Mouse (Mus musculus): ENCODE measurements around the gene D17Wsu92e. TPM values are rescaled to one million over a fixed set of nuclear protein-coding genes. Genes with fewer than 3 reads are reported as not detected.
"Not testable (repeated sequence)": the region's sequence is repeated elsewhere in the genome, so short reads cannot be mapped to it uniquely, and the experiment has no call there.

D17Wsu92e gene
- polyA plus RNA-seq, 1 experiment from 2014 or later, result 11.7 TPM

DNA sequence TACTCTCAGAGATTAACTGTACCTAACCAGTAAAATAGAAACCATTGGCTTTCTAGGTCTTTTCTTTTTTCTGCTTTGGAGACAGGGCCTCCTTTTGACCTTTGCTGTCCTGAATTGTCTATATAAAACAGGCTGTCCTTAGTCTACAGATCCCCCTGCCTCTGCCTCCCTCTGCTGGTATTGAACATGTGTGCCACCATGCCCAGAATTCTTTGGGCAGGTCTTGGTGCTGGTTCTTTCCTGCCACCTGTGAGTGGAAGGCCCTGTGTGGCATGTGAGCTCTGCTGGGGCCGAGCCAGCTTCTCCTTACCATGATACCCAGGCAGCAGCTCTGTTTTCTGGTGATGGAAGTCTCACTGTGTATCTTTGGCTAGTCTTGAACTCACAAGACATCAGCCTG, 27.9 kb upstream of the D17Wsu92e start:
- H3K27me3 ChIP-seq (ENCODE audit: control insufficient read depth, insufficient read depth, low read length), result no peaks in the 10 kb centered on the region
- no peak overlapping the region for H3K9ac ChIP-seq (replicated peaks; ENCODE audit: low read length)
- ATAC-seq (ENCODE audit: low FRiP score, low TSS enrichment) (no peak), DNase-seq (no peak)
- H3K27ac ChIP-seq (replicated peaks; ENCODE audit: low read depth, low read length), result no peak overlapping the region
- 91% methylated on average over 1 of the region's 1 CpGs for WGBS
- H3K4me1 ChIP-seq (ENCODE audit: control insufficient read depth, insufficient read depth, low read length), result no peaks in the 10 kb centered on the region
- no peak overlapping the region for H3K4me3 ChIP-seq (replicated peaks; ENCODE audit: low read depth, low read length)
- no peak overlapping the region for H3K4me2 ChIP-seq (ENCODE audit: low read length)
- no peaks in the 10 kb centered on the region for H3K9me3 ChIP-seq (ENCODE audit: control insufficient read depth, low read length)
- H3K36me3 ChIP-seq (ENCODE audit: control insufficient read depth, insufficient read depth, low read length), result peaks cover 93% of the 10 kb centered on the region

DNA sequence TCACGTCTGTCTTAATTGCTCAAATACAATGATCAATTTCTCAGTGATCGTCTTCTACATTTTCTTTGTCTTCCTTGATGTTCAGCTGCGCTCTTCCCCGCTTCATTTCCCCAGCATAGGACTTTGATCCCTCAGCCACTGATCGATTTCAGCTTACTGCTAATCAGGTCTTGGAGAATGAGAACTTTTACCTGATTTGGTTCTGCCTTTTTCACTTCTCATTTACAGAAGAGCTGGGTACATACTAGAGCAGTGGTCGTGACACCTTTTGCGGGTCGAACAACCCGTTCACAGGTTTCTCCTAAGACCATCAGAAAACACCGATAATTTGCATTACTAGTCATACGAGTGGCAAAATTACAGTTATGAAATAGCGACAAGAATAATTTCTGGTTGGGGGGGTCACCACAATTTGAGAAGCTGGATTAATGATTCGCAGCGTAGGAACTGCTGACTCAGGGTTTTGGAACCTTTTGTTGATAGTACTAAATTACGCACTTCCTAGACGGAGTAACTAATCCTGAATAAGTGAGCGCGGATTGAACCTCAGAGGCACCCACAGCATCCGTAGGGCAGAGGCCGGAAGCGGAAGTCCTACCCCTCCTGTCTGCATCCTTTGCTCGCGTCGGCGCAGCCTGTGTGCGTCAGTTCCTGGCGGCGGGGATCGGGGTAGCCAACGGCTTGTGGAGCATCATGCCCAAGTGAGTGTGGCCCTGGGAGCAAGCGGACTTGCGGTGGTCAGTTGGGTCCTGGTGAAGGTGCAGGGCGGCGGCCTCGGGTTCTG, 19.2 kb upstream of the D17Wsu92e start:
- H3K4me1 ChIP-seq (ENCODE audit: control insufficient read depth, insufficient read depth, low read length), result peaks cover 5% of the 10 kb centered on the region; the same call in 1 of the 2 replicates
- WGBS, result 2% methylated on average over 35 of the region's 35 CpGs
- H3K9me3 ChIP-seq (ENCODE audit: control insufficient read depth, low read length), result no peaks in the 10 kb centered on the region
- H3K27ac ChIP-seq (replicated peaks; ENCODE audit: low read depth, low read length), result peak overlapping the region; percentile 71
- DNase-seq (peak; percentile 98), ATAC-seq (ENCODE audit: low FRiP score, low TSS enrichment) (peak; percentile 97)
- H3K4me3 ChIP-seq (replicated peaks; ENCODE audit: low read depth, low read length), result peak overlapping the region; percentile 73
- H3K4me2 ChIP-seq (ENCODE audit: low read length), result peak overlapping the region; percentile 76
- peaks cover 27% of the 10 kb centered on the region for H3K36me3 ChIP-seq (ENCODE audit: control insufficient read depth, insufficient read depth, low read length)
- H3K9ac ChIP-seq (replicated peaks; ENCODE audit: low read length), result peak overlapping the region; percentile 72
- H3K27me3 ChIP-seq (ENCODE audit: control insufficient read depth, insufficient read depth, low read length), result no peaks in the 10 kb centered on the region

DNA sequence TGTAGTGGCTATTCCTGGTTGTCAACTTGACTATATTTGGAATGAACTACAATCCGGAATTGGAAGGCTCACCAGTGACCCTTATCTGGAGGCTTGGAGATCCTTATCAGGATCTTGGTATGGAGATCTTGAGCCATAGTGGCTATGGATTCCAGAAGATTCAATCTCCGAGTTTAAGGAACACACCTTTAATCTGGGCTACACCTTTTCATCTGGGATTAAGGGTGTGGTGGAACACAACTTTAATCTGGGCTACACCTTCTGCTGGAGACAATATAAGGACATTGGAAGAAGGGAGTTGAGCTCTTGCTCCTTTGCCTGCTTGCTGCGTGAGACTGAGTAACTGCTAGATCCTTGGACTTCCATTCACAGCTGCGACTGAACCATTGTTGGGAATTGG, 17.4 kb upstream of the D17Wsu92e start, which contains the start of gene Snrpc:
Gene Snrpc, plus strand, starts transcription at position 301 of the 400 bp plus-strand sequence.
- H3K4me1 ChIP-seq (ENCODE audit: control insufficient read depth, insufficient read depth, low read length); H3K27me3 ChIP-seq (ENCODE audit: control insufficient read depth, insufficient read depth, low read length); H3K36me3 ChIP-seq (ENCODE audit: control insufficient read depth, insufficient read depth, low read length); DNase-seq; ATAC-seq (ENCODE audit: low FRiP score, low TSS enrichment); H3K4me2 ChIP-seq (ENCODE audit: low read length); H3K4me3 ChIP-seq (replicated peaks; ENCODE audit: low read depth, low read length); H3K9ac ChIP-seq (replicated peaks; ENCODE audit: low read length); H3K27ac ChIP-seq (replicated peaks; ENCODE audit: low read depth, low read length); H3K9me3 ChIP-seq (ENCODE audit: control insufficient read depth, low read length): not testable (repeated sequence)
- 77% methylated on average over 3 of the region's 4 CpGs for WGBS

DNA sequence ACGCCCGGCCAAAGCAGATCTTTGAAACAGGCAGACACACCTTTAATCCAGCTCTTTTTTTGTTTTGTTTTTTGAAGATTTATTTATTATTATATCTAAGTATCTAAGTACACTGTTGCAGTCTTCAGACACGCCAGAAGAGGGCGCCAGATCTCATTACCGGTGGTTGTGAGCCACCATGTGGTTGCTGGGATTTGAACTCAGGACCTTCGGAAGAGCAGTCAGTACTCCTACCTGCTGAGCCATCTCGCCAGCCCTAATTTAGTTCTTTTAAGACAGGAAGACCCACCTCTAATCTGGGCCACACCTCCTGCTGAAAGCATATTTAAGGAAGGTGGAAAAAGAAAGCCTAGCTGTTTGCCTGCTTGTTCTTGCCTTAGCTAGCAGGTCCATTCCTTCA, 10.0 kb upstream of the D17Wsu92e start:
- no peaks in the 10 kb centered on the region for H3K27me3 ChIP-seq (ENCODE audit: control insufficient read depth, insufficient read depth, low read length)
- ATAC-seq (ENCODE audit: low FRiP score, low TSS enrichment), result no peak
- H3K27ac ChIP-seq (replicated peaks; ENCODE audit: low read depth, low read length), result no peak overlapping the region
- no peak overlapping the region for H3K4me3 ChIP-seq (replicated peaks; ENCODE audit: low read depth, low read length)
- no peak overlapping the region for H3K9ac ChIP-seq (replicated peaks; ENCODE audit: low read length)
- no peaks in the 10 kb centered on the region for H3K36me3 ChIP-seq (ENCODE audit: control insufficient read depth, insufficient read depth, low read length)
- H3K9me3 ChIP-seq (ENCODE audit: control insufficient read depth, low read length), result no peaks in the 10 kb centered on the region
- WGBS, result 53% methylated on average over 7 of the region's 7 CpGs
- DNase-seq, result no peak
- no peaks in the 10 kb centered on the region for H3K4me1 ChIP-seq (ENCODE audit: control insufficient read depth, insufficient read depth, low read length)
- no peak overlapping the region for H3K4me2 ChIP-seq (ENCODE audit: low read length)

DNA sequence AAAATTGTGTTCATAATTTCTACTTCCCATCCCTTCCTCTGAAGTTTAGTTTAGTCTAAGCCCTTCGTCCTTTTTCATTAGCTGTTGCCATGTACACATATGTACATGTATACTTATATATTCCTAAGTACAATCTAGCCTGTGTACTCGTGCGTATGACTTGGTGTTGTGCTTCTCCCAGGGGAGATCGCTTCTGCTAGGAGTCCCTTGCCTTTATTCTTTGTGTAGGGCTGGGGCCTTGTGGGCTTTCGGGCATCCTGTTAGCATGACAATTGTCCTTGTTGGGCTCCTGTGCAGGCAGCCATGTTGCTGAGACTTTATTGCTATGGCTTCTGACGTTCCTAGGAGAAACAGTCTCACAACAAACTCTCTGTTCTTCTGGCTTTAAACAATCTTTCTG, 7.1 kb upstream of the D17Wsu92e start:
- H3K4me3 ChIP-seq (replicated peaks; ENCODE audit: low read depth, low read length), result no peak overlapping the region
- no peak overlapping the region for H3K27ac ChIP-seq (replicated peaks; ENCODE audit: low read depth, low read length)

DNA sequence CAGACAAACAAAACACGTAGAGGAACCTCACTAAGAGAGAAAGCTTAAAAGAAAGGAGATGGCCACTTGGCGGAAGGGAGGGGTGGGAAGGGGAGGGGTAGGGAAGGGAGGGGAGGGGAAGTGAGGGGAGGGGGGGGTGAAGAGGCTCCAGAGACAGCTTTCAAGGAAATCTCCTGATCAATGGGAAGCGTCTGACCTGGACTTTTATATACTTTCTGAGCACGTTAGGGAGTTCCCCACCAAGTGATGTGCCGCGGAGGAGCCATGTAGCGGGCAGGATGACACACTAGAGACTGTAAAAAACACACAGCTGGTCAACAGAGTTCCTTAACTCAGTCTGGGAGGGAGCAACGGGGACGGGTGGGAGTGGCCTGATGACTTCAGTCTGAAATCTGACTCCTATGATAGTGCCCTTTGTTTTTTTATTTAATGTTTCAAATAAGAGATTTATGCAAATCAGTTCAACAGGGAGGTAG, 6.5 kb upstream of the D17Wsu92e start:
- Histone ChIP-seq H3K4me1 (ENCODE audit: control insufficient read depth, insufficient read depth, low read length) (no peaks in the 10 kb centered on the region), H3K27ac (replicated peaks; ENCODE audit: low read depth, low read length) (no peak overlapping the region), H3K9me3 (ENCODE audit: control insufficient read depth, low read length) (no peaks in the 10 kb centered on the region), H3K27me3 (ENCODE audit: control insufficient read depth, insufficient read depth, low read length) (no peaks in the 10 kb centered on the region), H3K9ac (replicated peaks; ENCODE audit: low read length) (no peak overlapping the region), H3K36me3 (ENCODE audit: control insufficient read depth, insufficient read depth, low read length) (no peaks in the 10 kb centered on the region), H3K4me3 (replicated peaks; ENCODE audit: low read depth, low read length) (peak overlapping the region; percentile 7; the same call in 1 of the 2 replicates), H3K4me2 (ENCODE audit: low read length) (peak overlapping the region; percentile 41)
- no peak for ATAC-seq (ENCODE audit: low FRiP score, low TSS enrichment)
- DNase-seq, result peak; percentile 18
- WGBS, result under 1% methylated on average over 9 of the region's 9 CpGs

More for the DNA sequence above, 7.1 kb upstream of the D17Wsu92e start:
- Histone ChIP-seq H3K36me3 (ENCODE audit: control insufficient read depth, insufficient read depth, low read length) (no peaks in the 10 kb centered on the region), H3K4me1 (ENCODE audit: control insufficient read depth, insufficient read depth, low read length) (no peaks in the 10 kb centered on the region), H3K9ac (replicated peaks; ENCODE audit: low read length) (no peak overlapping the region), H3K27me3 (ENCODE audit: control insufficient read depth, insufficient read depth, low read length) (no peaks in the 10 kb centered on the region), H3K9me3 (ENCODE audit: control insufficient read depth, low read length) (no peaks in the 10 kb centered on the region), H3K4me2 (ENCODE audit: low read length) (peak overlapping the region; percentile 6; the same call in 1 of the 2 replicates)
- DNase-seq (peak; percentile 4), ATAC-seq (ENCODE audit: low FRiP score, low TSS enrichment) (no peak)
- WGBS, result 10% methylated on average over 6 of the region's 6 CpGs

DNA sequence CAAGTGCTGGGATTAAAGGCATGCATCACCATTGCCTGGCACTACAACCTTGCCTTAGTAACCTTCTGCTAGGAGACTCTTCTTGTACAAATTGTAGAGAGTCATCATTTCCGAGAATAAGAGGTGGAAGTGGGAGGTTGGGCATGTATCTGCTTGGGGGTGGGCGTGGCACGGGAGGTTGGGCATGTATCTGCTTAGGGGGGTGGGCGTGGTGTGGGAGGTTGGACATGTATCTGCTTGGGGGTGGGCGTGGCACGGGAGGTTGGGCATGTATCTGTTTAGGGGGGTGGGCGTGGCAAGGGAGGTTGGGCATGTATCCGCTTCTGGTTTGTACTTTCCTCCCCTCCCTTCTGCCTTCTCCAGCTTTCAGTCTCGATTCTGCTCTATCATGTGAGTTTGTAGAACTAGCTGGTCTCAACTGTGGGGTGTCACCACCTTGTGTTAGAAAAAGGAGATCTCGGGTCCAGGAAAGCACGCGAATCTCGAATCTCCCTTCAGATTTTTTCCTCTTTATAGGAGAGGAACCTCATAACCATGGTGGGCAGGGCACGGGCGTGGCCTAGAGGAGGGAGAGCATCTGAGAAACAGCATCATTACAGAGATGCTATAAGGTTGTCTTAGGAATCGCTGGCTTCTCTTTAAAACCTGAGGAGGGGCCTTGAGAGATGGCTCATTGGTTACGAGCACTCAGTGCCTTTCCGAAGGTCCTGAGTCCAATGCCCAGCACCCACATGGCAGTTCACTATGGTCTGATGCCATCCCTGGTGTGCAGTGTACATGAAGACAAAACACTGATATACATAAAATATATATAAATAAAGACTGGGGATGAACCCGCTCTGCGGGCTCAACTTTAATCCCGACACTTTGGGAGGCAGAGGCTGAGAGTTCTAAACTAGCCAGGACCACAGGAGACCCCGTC, 5.8 kb upstream of the D17Wsu92e start:
- Histone ChIP-seq H3K36me3 (ENCODE audit: control insufficient read depth, insufficient read depth, low read length) (no peaks in the 10 kb centered on the region), H3K9ac (replicated peaks; ENCODE audit: low read length) (peak overlapping the region; percentile 13; the same call in 1 of the 2 replicates), H3K27me3 (ENCODE audit: control insufficient read depth, insufficient read depth, low read length) (no peaks in the 10 kb centered on the region), H3K9me3 (ENCODE audit: control insufficient read depth, low read length) (no peaks in the 10 kb centered on the region), H3K4me1 (ENCODE audit: control insufficient read depth, insufficient read depth, low read length) (peaks cover 2% of the 10 kb centered on the region; the same call in 1 of the 2 replicates), H3K27ac (replicated peaks; ENCODE audit: low read depth, low read length) (no peak overlapping the region), H3K4me2 (ENCODE audit: low read length) (peak overlapping the region; percentile 41), H3K4me3 (replicated peaks; ENCODE audit: low read depth, low read length) (peak overlapping the region; percentile 7; the same call in 1 of the 2 replicates)
- DNase-seq, result peak; percentile 50
- WGBS, result 4% methylated on average over 22 of the region's 22 CpGs
- no peak for ATAC-seq (ENCODE audit: low FRiP score, low TSS enrichment)

DNA sequence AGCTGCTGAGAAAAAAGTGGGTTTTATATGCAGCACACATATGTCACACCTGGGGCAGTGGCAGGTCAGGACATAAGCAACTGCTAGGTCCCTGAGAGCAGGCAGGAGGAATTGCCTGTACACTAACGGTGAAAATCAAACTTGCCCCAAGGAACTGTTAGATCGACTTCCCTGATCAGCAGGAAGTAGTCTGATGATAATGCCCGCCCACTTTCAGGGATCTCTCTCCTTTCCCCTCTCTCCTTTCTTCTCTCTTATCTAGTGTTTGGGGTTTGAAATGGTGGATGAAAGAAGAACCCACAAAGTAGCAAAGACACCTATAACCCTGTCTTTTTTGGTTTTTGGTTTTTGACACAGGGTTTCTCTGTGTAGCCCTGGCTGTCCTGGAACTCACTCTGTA, 5.1 kb upstream of the D17Wsu92e start:
- Histone ChIP-seq H3K4me3 (replicated peaks; ENCODE audit: low read depth, low read length) (no peak overlapping the region), H3K27ac (replicated peaks; ENCODE audit: low read depth, low read length) (no peak overlapping the region), H3K9me3 (ENCODE audit: control insufficient read depth, low read length) (no peaks in the 10 kb centered on the region), H3K9ac (replicated peaks; ENCODE audit: low read length) (no peak overlapping the region), H3K4me2 (ENCODE audit: low read length) (peak overlapping the region; percentile 41; the same call in 1 of the 2 replicates), H3K4me1 (ENCODE audit: control insufficient read depth, insufficient read depth, low read length) (peaks cover 6% of the 10 kb centered on the region; the same call in 1 of the 2 replicates), H3K27me3 (ENCODE audit: control insufficient read depth, insufficient read depth, low read length) (no peaks in the 10 kb centered on the region), H3K36me3 (ENCODE audit: control insufficient read depth, insufficient read depth, low read length) (no peaks in the 10 kb centered on the region)
- no peak for ATAC-seq (ENCODE audit: low FRiP score, low TSS enrichment)
- DNase-seq, result no peak
- 41% methylated on average over 3 of the region's 3 CpGs for WGBS
